Comparison of ENCODE assay signal across 17 mouse cellular contexts in the genomic region with DNA sequence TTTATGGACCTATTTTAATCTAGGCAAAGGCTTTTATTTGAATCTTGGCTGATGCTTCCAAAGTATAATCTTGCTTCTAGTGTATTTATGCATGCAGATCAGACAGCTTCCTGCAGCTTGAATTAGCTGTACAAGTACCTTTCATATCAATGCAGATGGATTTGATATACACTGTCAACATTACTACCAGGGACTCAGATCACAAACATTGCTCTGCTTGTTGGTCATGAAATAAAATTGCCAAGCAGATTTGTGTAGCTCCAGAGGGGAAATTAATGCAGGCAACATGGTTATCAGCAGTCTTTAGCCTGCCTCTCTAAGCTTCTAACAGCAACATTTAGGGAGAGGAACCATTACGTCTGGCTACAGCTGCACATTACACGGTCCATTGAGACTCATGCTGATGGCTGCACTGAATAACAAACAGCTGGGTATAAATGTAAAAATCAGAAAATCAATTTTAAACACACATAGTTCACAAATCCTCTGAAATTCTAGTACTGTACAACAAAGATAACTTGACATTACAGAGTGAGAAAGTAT.
DNase-seq lines count a peak whose midpoint lies in the region; ATAC-seq lines count a peak whose summit lies in the region.
"Had no signal": no experiment of that assay in that cellular context is flagged by ENCODE, and none has a peak within 500 bp of the region (broad histone marks: within the 10 kb centered on the region; RNA-seq: fewer than 3 reads in every experiment).

No protein-coding gene starts in this region.

- H3K4me2 ChIP-seq in hindbrain, embryonic 12.5 days (replicated peaks): no peak overlapping the region
- H3K4me2 ChIP-seq in forebrain, embryonic 15.5 days (replicated peaks): no peak overlapping the region
- no peak overlapping the region for H3K4me2 ChIP-seq in hindbrain, embryonic 13.5 days
- no peak overlapping the region for H3K4me2 ChIP-seq in neural tube, embryonic 13.5 days
- H3K4me2 ChIP-seq: heart, embryonic 15.5 days; intestine, embryonic 15.5 days; limb, embryonic 13.5 days; liver, embryonic 15.5 days had no signal

- DNase-seq in hindbrain, embryonic 10.5 days (ENCODE audit: low spot score): no peak
- DNase-seq in spleen, adult 18-20 months: no peak
- DNase-seq in yolk sac, embryonic 10.5 days (ENCODE audit: low spot score): no peak
- DNase-seq: cerebellum, adult 8-10 months; gastrocnemius, postnatal 10 days; heart, adult 2 months; heart, postnatal 4 days; kidney, postnatal 4 days; retina, postnatal 1 day had no signal

- peak overlapping the region; percentile 18; the same call in 1 of the 2 replicates for H3K27ac ChIP-seq in hindbrain, embryonic 12.5 days
- no peak overlapping the region for H3K27ac ChIP-seq in hindbrain, embryonic 10.5 days
- peak overlapping the region; percentile 56 for H3K27ac ChIP-seq in forebrain, embryonic 15.5 days (replicated peaks)
- H3K27ac ChIP-seq in hindbrain, embryonic 13.5 days: peak overlapping the region; percentile 30; the same call in 1 of the 2 replicates
- H3K27ac ChIP-seq in neural tube, embryonic 13.5 days (replicated peaks): peak overlapping the region; percentile 71
- H3K27ac ChIP-seq: heart, adult 2 months; heart, embryonic 15.5 days; intestine, embryonic 15.5 days; limb, embryonic 13.5 days; liver, embryonic 15.5 days had no signal

- ATAC-seq in hindbrain, embryonic 12.5 days (ENCODE audit: low FRiP score): peak; percentile 64
- 0 out of 2 replicates have a peak, but pooled peaks have one; percentile 45 for ATAC-seq in forebrain, embryonic 15.5 days (replicated peaks)
- peak; percentile 68; the same call in 1 of the 2 replicates for ATAC-seq in hindbrain, embryonic 13.5 days (ENCODE audit: low FRiP score)
- peak; percentile 83 for ATAC-seq in neural tube, embryonic 13.5 days (ENCODE audit: low read depth)

- no peak overlapping the region for H3K9ac ChIP-seq in hindbrain, embryonic 12.5 days
- no peak overlapping the region for H3K9ac ChIP-seq in forebrain, embryonic 15.5 days (replicated peaks)
- H3K9ac ChIP-seq in hindbrain, embryonic 13.5 days: no peak overlapping the region
- no peak overlapping the region for H3K9ac ChIP-seq in neural tube, embryonic 13.5 days
- H3K9ac ChIP-seq: heart, embryonic 15.5 days; intestine, embryonic 15.5 days; limb, embryonic 13.5 days; liver, embryonic 15.5 days had no signal

- no peaks in the 10 kb centered on the region for H3K4me1 ChIP-seq in hindbrain, embryonic 12.5 days
- H3K4me1 ChIP-seq in hindbrain, embryonic 10.5 days (replicated peaks): no peaks in the 10 kb centered on the region
- peaks cover 31% of the 10 kb centered on the region for H3K4me1 ChIP-seq in forebrain, embryonic 15.5 days
- peaks cover 9% of the 10 kb centered on the region for H3K4me1 ChIP-seq in hindbrain, embryonic 13.5 days (replicated peaks)
- peaks cover 21% of the 10 kb centered on the region for H3K4me1 ChIP-seq in neural tube, embryonic 13.5 days (replicated peaks)
- H3K4me1 ChIP-seq: intestine, embryonic 15.5 days; limb, embryonic 13.5 days; liver, embryonic 15.5 days had no signal

- H3K4me3 ChIP-seq in hindbrain, embryonic 12.5 days: no peak overlapping the region
- H3K4me3 ChIP-seq in hindbrain, embryonic 10.5 days: no peak overlapping the region
- H3K4me3 ChIP-seq in forebrain, embryonic 15.5 days: no peak overlapping the region
- H3K4me3 ChIP-seq in hindbrain, embryonic 13.5 days: no peak overlapping the region
- no peak overlapping the region for H3K4me3 ChIP-seq in neural tube, embryonic 13.5 days
- H3K4me3 ChIP-seq: heart, adult 2 months; heart, embryonic 15.5 days; intestine, embryonic 15.5 days; limb, embryonic 13.5 days; liver, embryonic 15.5 days had no signal

- WGBS in hindbrain, embryonic 12.5 days: 30% methylated on average over 2 of the region's 2 CpGs
- 48% methylated on average over 2 of the region's 2 CpGs for WGBS in hindbrain, embryonic 10.5 days
- whole genome bisulfite sequencing in forebrain, embryonic 15.5 days: 21% methylated on average over 2 of the region's 2 CpGs
- WGBS in hindbrain, embryonic 13.5 days: 19% methylated on average over 2 of the region's 2 CpGs
- 18% methylated on average over 2 of the region's 2 CpGs for WGBS in neural tube, embryonic 13.5 days

- no peaks in the 10 kb centered on the region for H3K36me3 ChIP-seq in hindbrain, embryonic 12.5 days
- peaks cover 6% of the 10 kb centered on the region; the same call in 1 of the 2 replicates for H3K36me3 ChIP-seq in hindbrain, embryonic 10.5 days
- H3K36me3 ChIP-seq in forebrain, embryonic 15.5 days: no peaks in the 10 kb centered on the region
- no peaks in the 10 kb centered on the region for H3K36me3 ChIP-seq in hindbrain, embryonic 13.5 days
- H3K36me3 ChIP-seq in neural tube, embryonic 13.5 days: no peaks in the 10 kb centered on the region
- H3K36me3 ChIP-seq: heart, embryonic 15.5 days; intestine, embryonic 15.5 days; limb, embryonic 13.5 days; liver, embryonic 15.5 days had no signal

- H3K9me3 ChIP-seq in hindbrain, embryonic 12.5 days (replicated peaks): no peaks in the 10 kb centered on the region
- H3K9me3 ChIP-seq in hindbrain, embryonic 10.5 days: peaks cover 5% of the 10 kb centered on the region; the same call in 1 of the 2 replicates
- H3K9me3 ChIP-seq in forebrain, embryonic 15.5 days: no peaks in the 10 kb centered on the region
- no peaks in the 10 kb centered on the region for H3K9me3 ChIP-seq in hindbrain, embryonic 13.5 days
- no peaks in the 10 kb centered on the region for H3K9me3 ChIP-seq in neural tube, embryonic 13.5 days
- H3K9me3 ChIP-seq: heart, embryonic 15.5 days; intestine, embryonic 15.5 days; limb, embryonic 13.5 days; liver, embryonic 15.5 days had no signal

- H3K27me3 ChIP-seq in hindbrain, embryonic 12.5 days: no peaks in the 10 kb centered on the region
- no peaks in the 10 kb centered on the region for H3K27me3 ChIP-seq in hindbrain, embryonic 10.5 days (ENCODE audit: insufficient read depth, poor library complexity, severe bottlenecking)
- H3K27me3 ChIP-seq in forebrain, embryonic 15.5 days: no peaks in the 10 kb centered on the region
- H3K27me3 ChIP-seq in hindbrain, embryonic 13.5 days: no peaks in the 10 kb centered on the region
- no peaks in the 10 kb centered on the region for H3K27me3 ChIP-seq in neural tube, embryonic 13.5 days
- H3K27me3 ChIP-seq: heart, embryonic 15.5 days; intestine, embryonic 15.5 days; limb, embryonic 13.5 days; liver, embryonic 15.5 days had no signal
